Mouse (Mus musculus) lung, adult 2 months (tissue): ENCODE measurements at regions not wholly inside any gene's neighbourhood (a gene's known extent, or its start where the extent isn't known, plus 50 kb on each side); places are given as distances from the start of the nearest gene placed in this dataset.

Experiments
- DNase-seq: peaks from one replicate; pipeline ENCODE4 v3.0.0; 2022
- H3K4me1 ChIP-seq: fragments of 200-500 bp; 2 replicates; pipeline ENCODE4 v1.6.1; 2011; ENCODE audit warnings: low read length; ENCODE audit not compliant: control insufficient read depth, insufficient read depth
- H3K4me3 ChIP-seq: fragments of 200-500 bp; replicated peaks from 2 replicates; pipeline ENCODE3; 2011; ENCODE audit warnings: low read depth, mild to moderate bottlenecking, control low read depth, low read length; ENCODE audit errors: extremely low read depth
- CTCF ChIP-seq: fragments of 200-500 bp; IDR thresholded peaks from 2 replicates; pipeline ENCODE4 v1.5.1; 2011; ENCODE audit warnings: mild to moderate bottlenecking, low read length, control low read depth; ENCODE audit not compliant: insufficient read depth
- POLR2A ChIP-seq: fragments of 200-500 bp; IDR thresholded peaks from 2 replicates; pipeline ENCODE4 v1.6.1; 2011; ENCODE audit warnings: low read depth, mild to moderate bottlenecking, control low read depth, low read length, borderline replicate concordance; ENCODE audit errors: extremely low read depth
- WGBS: fragments of 180-500 bp; shearing (Covaris S2); methylation state at CpG from one replicate; pipeline ENCODE4 v1.1.7; 2018; 5-methylcytosine and 5-hydroxymethylcytosine counted together

DNA sequence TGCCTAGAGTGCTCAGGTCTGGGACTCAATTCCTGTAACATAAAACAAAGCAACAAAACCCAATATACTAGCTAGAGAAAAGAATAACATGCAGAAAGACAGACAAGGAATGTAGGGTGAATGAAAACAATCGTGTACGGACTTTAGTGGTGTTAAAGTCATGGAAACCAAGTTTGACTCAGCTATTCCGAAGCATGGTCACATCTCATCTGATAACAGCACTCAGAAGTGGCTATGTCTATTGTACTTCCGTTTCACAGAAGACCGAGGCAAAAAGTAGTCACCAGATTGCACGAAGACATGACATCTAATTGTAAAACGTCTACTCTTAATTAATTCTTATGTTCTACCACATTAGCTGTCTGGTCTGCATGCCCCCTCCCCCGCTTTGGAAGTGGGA, 50.5 kb upstream of the Slc30a5 start:
- DNase-seq: no peak
- 78% methylated on average over 8 of the region's 8 CpGs for WGBS
- no peak overlapping the region for H3K4me3 ChIP-seq
- no peaks in the 10 kb centered on the region for H3K4me1 ChIP-seq
- TF ChIP-seq CTCF (no peak), POLR2A (no peak)
